Mouse (Mus musculus): ENCODE data around the gene Wdr83os. TPM values are rescaled to one million over a fixed set of nuclear protein-coding genes. Genes with fewer than 3 reads are reported as not detected.

Gene Wdr83os
- total and polyA plus RNA-seq, 2 experiments from 2014 or later = 123 to 131 TPM

GRCm38 (mm10) chr8:85059879-85060616, 20.5 kb upstream of the Wdr83os start, which contains the start of gene Fbxw9:
Fbxw9 (plus strand) TSS chr8:85060055.
- under 1% methylated on average over 52 of the region's 53 CpGs for WGBS

GRCm38 (mm10) chr8:85062603-85063002, 17.9 kb upstream of the Wdr83os start:
- H3K9ac ChIP-seq (replicated peaks; ENCODE audit: low read length) = no peak overlapping the region
- ATAC-seq (no peak), DNase-seq (ENCODE audit: low spot score) (no peak)
- peaks cover 21% of the 10 kb centered on the region; the same call in 1 of the 2 replicates for H3K36me3 ChIP-seq (ENCODE audit: insufficient read depth, low read length)
- H3K4me2 ChIP-seq (ENCODE audit: low read depth, low read length) = no peak overlapping the region
- peaks cover 11% of the 10 kb centered on the region for H3K4me1 ChIP-seq (ENCODE audit: insufficient read depth, low read length)
- H3K27me3 ChIP-seq (ENCODE audit: insufficient read depth, low read length) = no peaks in the 10 kb centered on the region
- no peak overlapping the region for H3K27ac ChIP-seq
- no peak for TF ChIP-seq CTCF (IDR thresholded peaks at IDR 0.05; ENCODE audit: low read depth)
- 95% methylated on average over 4 of the region's 4 CpGs for WGBS
- no peaks in the 10 kb centered on the region for H3K9me3 ChIP-seq (ENCODE audit: low read length)
- H3K4me3 ChIP-seq (ENCODE audit: low read length) = no peak overlapping the region

More at GRCm38 (mm10) chr8:85059879-85060616, 20.5 kb upstream of the Wdr83os start, which contains the start of gene Fbxw9:
- Histone ChIP-seq H3K4me3 (ENCODE audit: low read length) (peak within 1 kb of the TSS; percentile 96), H3K4me2 (ENCODE audit: low read depth, low read length) (peak within 1 kb of the TSS; percentile 95), H3K36me3 (ENCODE audit: insufficient read depth, low read length) (peaks cover 12% of the 10 kb centered on the region), H3K27me3 (ENCODE audit: insufficient read depth, low read length) (no peaks in the 10 kb centered on the region), H3K4me1 (ENCODE audit: insufficient read depth, low read length) (peaks cover 11% of the 10 kb centered on the region), H3K9me3 (ENCODE audit: low read length) (no peaks in the 10 kb centered on the region), H3K9ac (replicated peaks; ENCODE audit: low read length) (peak within 1 kb of the TSS; percentile 81), H3K27ac (peak within 1 kb of the TSS; percentile 81)
- DNase-seq (ENCODE audit: low spot score) (peak; percentile 97), ATAC-seq (peak; percentile 96)
- peak; percentile 24; the same call in 1 of the 2 replicates for TF ChIP-seq CTCF (IDR thresholded peaks at IDR 0.05; ENCODE audit: low read depth)

GRCm38 (mm10) chr8:85065213-85065612, 15.3 kb upstream of the Wdr83os start:
- Histone ChIP-seq H3K9ac (replicated peaks; ENCODE audit: low read length) (no peak overlapping the region), H3K36me3 (ENCODE audit: insufficient read depth, low read length) (peaks cover 21% of the 10 kb centered on the region; the same call in 1 of the 2 replicates), H3K27me3 (ENCODE audit: insufficient read depth, low read length) (no peaks in the 10 kb centered on the region), H3K4me1 (ENCODE audit: insufficient read depth, low read length) (peaks cover 11% of the 10 kb centered on the region), H3K4me3 (ENCODE audit: low read length) (no peak overlapping the region), H3K4me2 (ENCODE audit: low read depth, low read length) (no peak overlapping the region), H3K27ac (no peak overlapping the region), H3K9me3 (ENCODE audit: low read length) (no peaks in the 10 kb centered on the region)
- DNase-seq (ENCODE audit: low spot score) (no peak), ATAC-seq (no peak)
- TF ChIP-seq CTCF (IDR thresholded peaks at IDR 0.05; ENCODE audit: low read depth) = no peak
- 34% methylated on average over 2 of the region's 2 CpGs for WGBS

GRCm38 (mm10) chr8:85067155-85067554, 13.4 kb upstream of the Wdr83os start:
- WGBS = 87% methylated on average over 2 of the region's 2 CpGs

GRCm38 (mm10) chr8:85067982-85068381, 12.6 kb upstream of the Wdr83os start, which contains the start of gene Gm5741:
Gm5741 (minus strand) TSS chr8:85067982.
- ATAC-seq = no peak
- Histone ChIP-seq H3K27ac (no peak within 1 kb of the TSS), H3K27me3 (ENCODE audit: insufficient read depth, low read length) (no peaks in the 10 kb centered on the region), H3K4me1 (ENCODE audit: insufficient read depth, low read length) (0 out of 2 replicates have a peak, but pooled peaks cover 6% of the 10 kb centered on the region), H3K4me2 (ENCODE audit: low read depth, low read length) (no peak within 1 kb of the TSS), H3K4me3 (ENCODE audit: low read length) (no peak within 1 kb of the TSS), H3K36me3 (ENCODE audit: insufficient read depth, low read length) (peaks cover 21% of the 10 kb centered on the region; the same call in 1 of the 2 replicates), H3K9me3 (ENCODE audit: low read length) (no peaks in the 10 kb centered on the region), H3K9ac (replicated peaks; ENCODE audit: low read length) (no peak within 1 kb of the TSS)
- DNase-seq (ENCODE audit: low spot score) = no peak
- no peak for TF ChIP-seq CTCF (IDR thresholded peaks at IDR 0.05; ENCODE audit: low read depth)

More at GRCm38 (mm10) chr8:85067155-85067554, 13.4 kb upstream of the Wdr83os start:
- DNase-seq (ENCODE audit: low spot score) (no peak), ATAC-seq (no peak)
- Histone ChIP-seq H3K36me3 (ENCODE audit: insufficient read depth, low read length) (peaks cover 21% of the 10 kb centered on the region; the same call in 1 of the 2 replicates), H3K9ac (replicated peaks; ENCODE audit: low read length) (no peak overlapping the region), H3K4me3 (ENCODE audit: low read length) (no peak overlapping the region), H3K4me2 (ENCODE audit: low read depth, low read length) (no peak overlapping the region), H3K27ac (no peak overlapping the region), H3K9me3 (ENCODE audit: low read length) (no peaks in the 10 kb centered on the region), H3K4me1 (ENCODE audit: insufficient read depth, low read length) (0 out of 2 replicates have a peak, but pooled peaks cover under 1% of the 10 kb centered on the region), H3K27me3 (ENCODE audit: insufficient read depth, low read length) (no peaks in the 10 kb centered on the region)
- no peak for TF ChIP-seq CTCF (IDR thresholded peaks at IDR 0.05; ENCODE audit: low read depth)

GRCm38 (mm10) chr8:85071041-85071440, 9.5 kb upstream of the Wdr83os start:
- no peak for TF ChIP-seq CTCF (IDR thresholded peaks at IDR 0.05; ENCODE audit: low read depth)
- H3K27ac ChIP-seq = peak overlapping the region; percentile 94
- 84% methylated on average over 5 of the region's 5 CpGs for WGBS
- H3K4me1 ChIP-seq (ENCODE audit: insufficient read depth, low read length) = 0 out of 2 replicates have a peak, but pooled peaks cover 6% of the 10 kb centered on the region
- peak overlapping the region; percentile 88; the same call in 1 of the 2 replicates for H3K9ac ChIP-seq (replicated peaks; ENCODE audit: low read length)
- peak overlapping the region; percentile 91 for H3K4me3 ChIP-seq (ENCODE audit: low read length)
- no peak for DNase-seq (ENCODE audit: low spot score)
- H3K4me2 ChIP-seq (ENCODE audit: low read depth, low read length) = peak overlapping the region; percentile 85
- no peak for ATAC-seq
- no peaks in the 10 kb centered on the region for H3K9me3 ChIP-seq (ENCODE audit: low read length)
- peaks cover 37% of the 10 kb centered on the region for H3K36me3 ChIP-seq (ENCODE audit: insufficient read depth, low read length)
- no peaks in the 10 kb centered on the region for H3K27me3 ChIP-seq (ENCODE audit: insufficient read depth, low read length)

All from hindbrain, postnatal 0 days (tissue).